Mouse (Mus musculus) heart, postnatal 10 days (tissue): Measurements from ENCODE around the gene Irf2. TPM values are rescaled to one million over a fixed set of nuclear protein-coding genes. Genes with fewer than 3 reads are reported as not detected.

ENCODE experiments used
- DNase-seq, 2 experiments: peaks; one replicate each; pipeline ENCODE4 v3.0.0; 2021
- intact Hi-C: fragments of 180-260 bp; cut with DNase I; formaldehyde crosslinking; loops from one replicate; pipeline ENCODE4 v1.15.1; 2025
- total RNA-seq, 2 experiments: library from RNA; stranded (reverse); gene quantifications; 2 replicates each; pipeline ENCODE4 v1.2.3; 2021

Irf2 gene
- total RNA-seq, 2 experiments from 2014 or later, result 38.2 to 47.6 TPM

GRCm38 (mm10) chr8:46752986-46753385 is 13.5 kb downstream of the Irf2 start:
- intact Hi-C loops, result no loop called here
- no peak for DNase-seq

GRCm38 (mm10) chr8:46754355-46754754 is 14.8 kb downstream of the Irf2 start:
- no peak for DNase-seq
- intact Hi-C loops, result no loop called here

- intact Hi-C loops, result no loop called here
- no peak for DNase-seq
Observed at GRCm38 (mm10) chr8:46755731-46756333, 16.3 kb downstream of the Irf2 start.

GRCm38 (mm10) chr8:46757613-46758012 is 18.1 kb downstream of the Irf2 start:
- no peak for DNase-seq
- intact Hi-C loops, result no loop called here

GRCm38 (mm10) chr8:46758131-46758530 is 18.6 kb downstream of the Irf2 start:
- intact Hi-C loops, result no loop called here
- DNase-seq, result no peak

- no peak for DNase-seq
- intact Hi-C loops, result no loop called here
Observed at GRCm38 (mm10) chr8:46758676-46759075, 19.1 kb downstream of the Irf2 start.

GRCm38 (mm10) chr8:46759562-46759961 is 20.0 kb downstream of the Irf2 start:
- intact Hi-C loops, result no loop called here
- DNase-seq, result no peak

GRCm38 (mm10) chr8:46760701-46761100 is 21.2 kb downstream of the Irf2 start:
- no peak for DNase-seq
- intact Hi-C loops, result no loop called here

- intact Hi-C loops, result no loop called here
- DNase-seq, result no peak
Observed at GRCm38 (mm10) chr8:46761454-46761853, 21.9 kb downstream of the Irf2 start.

GRCm38 (mm10) chr8:46769408-46770180 is 30.1 kb downstream of the Irf2 start:
- intact Hi-C loops, result no loop called here
- no peak for DNase-seq

- intact Hi-C loops, result no loop called here
- DNase-seq, result no peak
Observed at GRCm38 (mm10) chr8:46770905-46771516, 31.5 kb downstream of the Irf2 start.

- no peak for DNase-seq
- intact Hi-C loops, result loop anchor here (2.0 kb wide), 1 partner anchor 18 kb away; no protein-coding TSS in a partner anchor
Observed at GRCm38 (mm10) chr8:46772801-46773200, 33.3 kb downstream of the Irf2 start.

GRCm38 (mm10) chr8:46777760-46778460 is 38.4 kb downstream of the Irf2 start:
- peak; percentile 41 to 46 for DNase-seq
- intact Hi-C loops, result loop anchor here (5.0 kb wide), 1 partner anchor 36 kb away; no protein-coding TSS in a partner anchor

- intact Hi-C loops, result no loop called here
- no peak for DNase-seq
Observed at GRCm38 (mm10) chr8:46781067-46781657, 41.6 kb downstream of the Irf2 start.

GRCm38 (mm10) chr8:46782254-46782653 is 42.7 kb downstream of the Irf2 start:
- DNase-seq, result no peak
- intact Hi-C loops, result no loop called here

GRCm38 (mm10) chr8:46785070-46785469 is 45.5 kb downstream of the Irf2 start:
- no peak for DNase-seq
- intact Hi-C loops, result no loop called here

GRCm38 (mm10) chr8:46785926-46786325 is 46.4 kb downstream of the Irf2 start:
- no peak for DNase-seq
- intact Hi-C loops, result no loop called here

GRCm38 (mm10) chr8:46789091-46789881 is 49.8 kb downstream of the Irf2 start:
- intact Hi-C loops, result no loop called here
- DNase-seq, result no peak

- DNase-seq, result no peak
- intact Hi-C loops, result loop anchor here (2.0 kb wide), 1 partner anchor 19 kb away; no protein-coding TSS in a partner anchor
Observed at GRCm38 (mm10) chr8:46791664-46792371, 52.3 kb downstream of the Irf2 start.
